7 mouse cellular contexts compared by ENCODE assay signal in genomic region chr11:59964163-59964758, GRCm38 (mm10). TPM values are rescaled to one million over a fixed set of nuclear protein-coding genes. Genes with fewer than 3 reads are reported as not detected.
DNase-seq lines count a peak whose midpoint lies in the region; ATAC-seq lines count a peak whose summit lies in the region.

No protein-coding gene starts in this region.

- WGBS in forebrain, embryonic 15.5 days = 1% methylated on average over 33 of the region's 33 CpGs
- WGBS in kidney, embryonic 14.5 days = 2% methylated on average over 33 of the region's 33 CpGs

- no peaks in the 10 kb centered on the region for H3K9me3 ChIP-seq in forebrain, embryonic 15.5 days
- no peaks in the 10 kb centered on the region for H3K9me3 ChIP-seq in kidney, embryonic 14.5 days (ENCODE audit: control insufficient read depth, low read length)

- no peak overlapping the region for H3K27ac ChIP-seq in forebrain, embryonic 15.5 days (replicated peaks)
- H3K27ac ChIP-seq in kidney, embryonic 14.5 days (ENCODE audit: low read depth, low read length) = no peak overlapping the region

- H3K4me3 ChIP-seq in forebrain, embryonic 15.5 days = peak overlapping the region; percentile 42
- peak overlapping the region; percentile 49 for H3K4me3 ChIP-seq in kidney, embryonic 14.5 days (ENCODE audit: low read length)

- H3K36me3 ChIP-seq in forebrain, embryonic 15.5 days = peaks cover 9% of the 10 kb centered on the region; the same call in 1 of the 2 replicates
- H3K36me3 ChIP-seq in kidney, embryonic 14.5 days (ENCODE audit: control insufficient read depth, insufficient read depth, low read length) = peaks cover 19% of the 10 kb centered on the region

- peaks cover 23% of the 10 kb centered on the region; the same call in 1 of the 2 replicates for H3K27me3 ChIP-seq in forebrain, embryonic 15.5 days
- peaks cover 19% of the 10 kb centered on the region; the same call in 1 of the 2 replicates for H3K27me3 ChIP-seq in kidney, embryonic 14.5 days (ENCODE audit: control insufficient read depth, insufficient read depth, low read length)

- DNase-seq in spleen, postnatal 10 days (ENCODE audit: low spot score in 2 of 2) = peak; percentile 33 to 39
- DNase-seq in spleen, postnatal 14 days (ENCODE audit: low spot score in 2 of 2) = no peak
- peak; percentile 31 to 47 for DNase-seq in cerebellum, adult 18-20 months
- peak; percentile 45 for DNase-seq in thymus, postnatal 4 days

- peaks cover 23% of the 10 kb centered on the region for H3K4me1 ChIP-seq in forebrain, embryonic 15.5 days
- peaks cover 19% of the 10 kb centered on the region for H3K4me1 ChIP-seq in kidney, embryonic 14.5 days (ENCODE audit: control insufficient read depth, insufficient read depth, low read length)

- H3K9ac ChIP-seq in forebrain, embryonic 15.5 days (replicated peaks) = peak overlapping the region; percentile 39
- peak overlapping the region; percentile 60 for H3K9ac ChIP-seq in kidney, embryonic 14.5 days (ENCODE audit: low read depth, low read length)

- peak overlapping the region; percentile 91 for H3K4me2 ChIP-seq in forebrain, embryonic 15.5 days (replicated peaks)
- H3K4me2 ChIP-seq in kidney, embryonic 14.5 days (replicated peaks; ENCODE audit: low read depth, low read length) = peak overlapping the region; percentile 96

- ATAC-seq in forebrain, embryonic 15.5 days (replicated peaks) = no peak; the same call in 1 of the 2 replicates
- ATAC-seq in kidney, embryonic 14.5 days (ENCODE audit: low FRiP score, low TSS enrichment) = peak; percentile 29; the same call in 1 of the 2 replicates
- peak; percentile 4; the same call in 1 of the 2 replicates for ATAC-seq in megakaryocyte-erythroid progenitor cell, adult 5-6 weeks (replicated peaks; ENCODE audit: low FRiP score, low TSS enrichment, poor library complexity, severe bottlenecking)

RNA-seq across cellular contexts. Expression of gene Rasd1, which starts 0.5 kb away (rescaled TPM):
- 0.86 and 1.2 TPM in 2 replicates for polyA plus RNA-seq in forebrain, embryonic 15.5 days (2015; fragmentation: Nextera tagmentation; extraction: Ambion mirVana)
- 3.0 and 3.6 TPM in 2 replicates for polyA plus RNA-seq in kidney, embryonic 14.5 days (2014; fragmentation: Nextera tagmentation; extraction: Ambion mirVana)
- total RNA-seq in megakaryocyte-erythroid progenitor cell, adult 5-6 weeks (2014; fragmentation: Nextera tagmentation) = 0.89 TPM in 1 of 2 replicates, not detected in the other
- total RNA-seq in megakaryocyte-erythroid progenitor cell, adult 5-6 weeks (2017) = 2.6 TPM in 1 of 2 replicates, not detected in the other

RNA-seq across cellular contexts. Expression of gene Med9, which starts 16.3 kb away (rescaled TPM):
- 39.8 and 39.9 TPM in 2 replicates for polyA plus RNA-seq in forebrain, embryonic 15.5 days (2015; fragmentation: Nextera tagmentation; extraction: Ambion mirVana)
- 41.3 and 43.7 TPM in 2 replicates for polyA plus RNA-seq in kidney, embryonic 14.5 days (2014; fragmentation: Nextera tagmentation; extraction: Ambion mirVana)
- 23.6 and 25.8 TPM in 2 replicates for total RNA-seq in megakaryocyte-erythroid progenitor cell, adult 5-6 weeks (2014; fragmentation: Nextera tagmentation)
- 32.9 and 33.8 TPM in 2 replicates for total RNA-seq in megakaryocyte-erythroid progenitor cell, adult 5-6 weeks (2017)

Comparison
In these comparisons a context has a peak if more than half of its experiments do, and no peak if none do; other contexts are left out.
1. DNase-seq: peak in spleen, postnatal 10 days (2 of 2), cerebellum, adult 18-20 months (2 of 2) and thymus, postnatal 4 days (single experiment); none in spleen, postnatal 14 days (0 of 2).